Mouse (Mus musculus): ENCODE data around the gene Trnt1. TPM values are rescaled to one million over a fixed set of nuclear protein-coding genes. Genes with fewer than 3 reads are reported as not detected.

Gene Trnt1
- polyA plus RNA-seq, 1 experiment from 2014 or later: 54.9 TPM

Other genes with a start within 250 kb of the Trnt1 start
- 0.09 and 0.24 TPM in 2 replicates for gene Il5ra, start 20.1 kb upstream of the Trnt1 start, polyA plus RNA-seq (2015; fragmentation: Nextera tagmentation; extraction: Ambion mirVana)
- 46.6 and 46.7 TPM in 2 replicates for gene Crbn, start 31.0 kb downstream of the Trnt1 start, polyA plus RNA-seq (2015; fragmentation: Nextera tagmentation; extraction: Ambion mirVana)

Measured in lung, embryonic 16.5 days (tissue).